Mouse (Mus musculus) olfactory bulb, adult 2 months (tissue): ENCODE data around the gene Ppp1r8. TPM values are rescaled to one million over a fixed set of nuclear protein-coding genes. Genes with fewer than 3 reads are reported as not detected.

Experiments
- H3K27ac ChIP-seq: fragments of 200-500 bp; 2 replicates; pipeline ENCODE4 v1.5.1; 2012; ENCODE audit warnings: low read depth, low read length; ENCODE audit not compliant: insufficient read depth
- H3K4me1 ChIP-seq: fragments of 200-500 bp; 2 replicates; pipeline ENCODE4 v1.6.1; 2012; ENCODE audit warnings: low read length; ENCODE audit not compliant: control insufficient read depth, insufficient read depth
- H3K4me3 ChIP-seq: fragments of 200-500 bp; 2 replicates; pipeline ENCODE4 v1.5.1; 2012; ENCODE audit warnings: mild to moderate bottlenecking, low read depth, low read length, moderate library complexity; ENCODE audit not compliant: insufficient read depth
- CTCF ChIP-seq: fragments of 200-500 bp; IDR thresholded peaks from 2 replicates; pipeline ENCODE4 v1.5.1; 2012; ENCODE audit warnings: low read depth, mild to moderate bottlenecking, low read length, moderate library complexity; ENCODE audit not compliant: insufficient read depth
- POLR2A ChIP-seq: fragments of 200-500 bp; IDR thresholded peaks from 2 replicates; pipeline ENCODE4 v1.6.1; 2012; ENCODE audit warnings: mild to moderate bottlenecking, low read depth, low read length, moderate library complexity; ENCODE audit not compliant: insufficient read depth
- WGBS: fragments of 180-500 bp; shearing (Covaris S2); methylation state at CpG from one replicate; pipeline ENCODE4 v1.1.7; 2018; 5-methylcytosine and 5-hydroxymethylcytosine counted together
- polyA plus RNA-seq: library from polyadenylated mRNA; stranded (reverse); fragments of >200 nt; gene quantifications from 2 replicates; pipeline ENCODE4 v1.2.4, GENCODE M21; 2012; ENCODE audit warnings: low replicate concordance; ENCODE audit not compliant: missing spikeins, insufficient read depth, insufficient read length

Gene Ppp1r8
- polyA plus RNA-seq, 1 experiment: not detected

DNA sequence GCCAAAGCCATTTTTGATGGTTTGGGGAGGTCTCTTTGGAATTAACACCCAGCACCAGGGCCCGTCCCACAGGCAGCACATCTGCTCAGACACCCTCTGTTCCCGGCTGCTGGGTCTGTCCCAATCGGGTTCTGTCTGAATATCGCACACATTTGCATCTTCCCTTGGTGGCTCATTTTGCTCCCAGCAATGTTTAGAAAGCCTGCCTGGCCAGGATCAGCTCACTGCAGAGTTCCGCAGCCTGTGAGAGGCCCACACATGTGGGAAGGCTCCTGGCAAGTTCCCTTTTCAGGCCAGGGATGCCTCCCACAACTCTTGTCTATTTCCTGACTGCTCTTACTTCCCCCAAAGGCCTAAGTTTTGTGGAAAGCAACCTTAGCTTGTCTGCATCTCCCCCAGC, 33.3 kb downstream of the Ppp1r8 start:
- Histone ChIP-seq H3K4me3 (no peak overlapping the region), H3K4me1 (no peaks in the 10 kb centered on the region), H3K27ac (no peak overlapping the region)
- WGBS: 77% methylated on average over 5 of the region's 5 CpGs
- TF ChIP-seq POLR2A (no peak), CTCF (no peak)

DNA sequence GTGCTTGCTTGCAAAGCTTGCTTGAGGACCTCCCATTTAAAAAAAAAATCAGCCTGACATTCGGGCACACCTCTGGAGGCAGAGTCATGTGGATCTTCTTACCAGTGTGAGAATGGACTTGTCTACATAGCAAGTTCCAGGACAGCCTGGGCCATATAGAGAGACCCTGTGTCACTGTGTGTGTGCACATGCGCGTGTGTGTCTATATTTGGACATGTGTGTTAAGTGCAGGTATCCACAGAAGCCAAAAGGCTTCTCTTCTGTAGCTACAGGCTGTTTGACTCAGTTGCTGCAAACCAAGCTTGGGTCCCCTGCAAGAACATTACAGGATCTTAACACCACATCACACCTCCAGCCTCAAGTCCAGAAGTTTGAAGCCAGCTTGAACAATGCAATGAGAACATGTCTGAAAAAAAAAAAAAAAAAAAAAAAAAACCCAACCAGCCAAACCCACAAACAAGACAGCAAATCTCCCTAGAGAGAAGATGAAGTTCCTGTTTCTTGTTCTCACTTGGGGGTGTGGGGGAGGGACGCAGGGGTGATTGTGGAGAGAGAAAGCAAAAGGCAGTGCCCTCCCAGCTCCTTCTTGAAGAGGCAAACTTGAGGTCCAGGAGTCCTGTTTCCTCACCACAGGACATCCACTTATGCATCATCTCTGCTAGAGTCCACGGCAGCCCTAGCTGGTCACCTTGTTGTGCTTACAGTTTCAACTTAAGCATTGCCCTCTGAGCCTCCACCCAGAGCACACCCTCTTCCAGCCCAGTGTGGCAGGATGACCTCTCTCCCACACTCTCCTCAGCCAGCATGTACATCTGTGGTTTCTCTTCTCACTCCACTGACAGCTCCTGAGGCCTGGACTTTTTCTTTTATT, 35.0 kb downstream of the Ppp1r8 start:
- H3K4me3 ChIP-seq: no peak overlapping the region
- H3K27ac ChIP-seq: no peak overlapping the region
- WGBS: 75% methylated on average over 5 of the region's 5 CpGs
- no peaks in the 10 kb centered on the region for H3K4me1 ChIP-seq
- no peak for TF ChIP-seq POLR2A
- no peak for TF ChIP-seq CTCF

DNA sequence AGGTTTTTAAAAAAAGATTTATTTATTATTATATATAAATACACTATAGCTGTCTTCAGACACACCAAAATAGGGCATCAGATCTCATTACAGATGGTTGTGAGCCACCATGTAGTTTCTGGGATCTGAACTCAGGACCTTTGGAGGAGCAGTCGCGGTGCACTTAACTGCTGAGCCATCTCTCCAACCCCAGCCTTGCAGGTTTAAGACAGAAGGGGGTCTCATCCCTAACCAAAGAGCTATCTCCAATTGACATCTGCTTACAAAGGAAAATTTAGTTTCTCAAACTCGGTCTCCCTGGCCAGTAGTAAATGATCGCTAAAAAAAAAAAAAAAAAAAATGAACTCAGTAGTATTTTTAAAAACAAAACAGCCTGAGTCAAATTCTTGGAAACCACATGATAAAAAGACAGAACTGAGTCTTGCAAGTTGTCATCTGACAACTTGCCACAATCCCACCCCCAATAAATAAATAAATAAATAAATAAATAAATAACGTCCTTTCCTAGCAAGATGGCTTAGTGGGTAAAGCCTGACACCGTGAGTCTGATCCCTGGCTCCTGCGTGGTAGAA, 36.3 kb downstream of the Ppp1r8 start:
- no peak for TF ChIP-seq POLR2A
- TF ChIP-seq CTCF: no peak
- Histone ChIP-seq H3K4me1 (no peaks in the 10 kb centered on the region), H3K4me3 (no peak overlapping the region), H3K27ac (no peak overlapping the region)
- 91% methylated on average over 7 of the region's 7 CpGs for WGBS

DNA sequence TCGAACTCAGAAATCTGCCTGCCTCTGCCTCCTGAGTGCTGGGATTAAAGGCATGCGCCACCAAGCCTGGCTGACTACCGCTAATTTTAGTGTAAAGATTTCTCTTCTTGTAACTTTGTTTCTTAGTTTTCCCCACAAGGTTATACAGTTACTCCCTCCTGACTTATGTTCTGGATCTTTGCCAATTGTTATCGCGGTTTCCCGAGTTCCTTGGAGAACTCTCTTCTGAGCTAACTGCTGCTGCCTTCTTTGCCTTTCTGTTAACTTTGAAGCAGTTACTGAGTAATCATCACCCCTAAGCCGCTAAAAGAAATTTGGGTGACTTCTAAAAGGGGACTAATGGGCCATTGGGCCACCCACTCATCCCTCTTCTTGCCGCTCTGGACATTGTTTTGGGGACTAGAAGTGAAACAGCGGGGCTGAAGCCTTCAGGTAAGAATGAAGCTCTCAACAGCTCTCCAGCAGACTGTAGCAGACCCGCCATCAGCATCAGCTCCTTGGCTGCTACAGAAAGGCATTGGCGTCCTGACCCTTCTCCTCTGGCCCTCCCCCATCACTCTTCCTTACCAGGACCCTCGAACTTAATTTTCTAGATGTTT, 37.3 kb downstream of the Ppp1r8 start:
- TF ChIP-seq POLR2A (no peak), CTCF (no peak)
- no peak overlapping the region for H3K4me3 ChIP-seq
- H3K27ac ChIP-seq: no peak overlapping the region
- H3K4me1 ChIP-seq: no peaks in the 10 kb centered on the region
- WGBS: 84% methylated on average over 12 of the region's 12 CpGs

DNA sequence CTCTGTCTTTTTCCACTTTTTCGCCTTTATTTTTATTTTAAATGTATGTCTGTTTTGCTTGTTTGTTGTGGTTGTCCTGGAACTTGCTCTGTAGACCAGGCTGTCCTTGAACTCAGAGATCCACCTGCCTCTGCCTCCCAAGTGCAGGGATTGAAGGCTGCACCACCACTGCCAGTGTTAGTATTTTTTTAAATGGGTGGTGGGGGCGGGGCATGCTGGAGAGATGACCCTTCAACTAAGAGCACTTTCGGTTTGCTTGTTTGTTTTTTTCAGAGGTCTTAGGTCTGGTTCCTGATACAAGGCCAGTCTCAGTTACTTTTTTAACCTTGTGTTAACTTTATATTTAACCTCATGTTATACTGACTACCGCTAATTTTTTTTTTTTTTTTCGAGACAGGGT, 37.8 kb downstream of the Ppp1r8 start:
- no peak overlapping the region for H3K4me3 ChIP-seq
- no peaks in the 10 kb centered on the region for H3K4me1 ChIP-seq
- 80% methylated on average over 5 of the region's 5 CpGs for WGBS
- TF ChIP-seq POLR2A (no peak), CTCF (no peak)
- H3K27ac ChIP-seq: no peak overlapping the region

DNA sequence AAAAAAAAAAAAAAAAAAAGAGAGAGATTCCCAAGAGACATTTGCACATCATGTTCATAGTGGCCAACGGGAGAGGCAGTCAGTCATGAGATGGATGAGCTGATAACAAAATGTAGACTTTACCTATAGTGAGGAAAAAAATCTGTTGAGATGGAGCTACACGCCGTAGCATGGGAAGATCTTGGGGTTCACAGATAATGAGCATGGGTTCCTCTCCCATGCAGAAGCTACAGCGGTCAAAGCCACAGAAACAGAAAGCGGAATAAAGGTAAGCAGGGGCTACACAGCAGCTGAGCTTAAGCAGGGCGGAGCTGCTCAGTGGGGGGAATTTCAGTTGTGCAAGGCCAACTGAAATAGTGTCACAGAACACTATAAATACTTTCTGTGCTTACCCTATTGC, 38.6 kb downstream of the Ppp1r8 start:
- TF ChIP-seq POLR2A: no peak
- no peak for TF ChIP-seq CTCF
- Histone ChIP-seq H3K27ac (no peak overlapping the region), H3K4me1 (no peaks in the 10 kb centered on the region), H3K4me3 (no peak overlapping the region)
- WGBS: 92% methylated on average over 6 of the region's 6 CpGs

DNA sequence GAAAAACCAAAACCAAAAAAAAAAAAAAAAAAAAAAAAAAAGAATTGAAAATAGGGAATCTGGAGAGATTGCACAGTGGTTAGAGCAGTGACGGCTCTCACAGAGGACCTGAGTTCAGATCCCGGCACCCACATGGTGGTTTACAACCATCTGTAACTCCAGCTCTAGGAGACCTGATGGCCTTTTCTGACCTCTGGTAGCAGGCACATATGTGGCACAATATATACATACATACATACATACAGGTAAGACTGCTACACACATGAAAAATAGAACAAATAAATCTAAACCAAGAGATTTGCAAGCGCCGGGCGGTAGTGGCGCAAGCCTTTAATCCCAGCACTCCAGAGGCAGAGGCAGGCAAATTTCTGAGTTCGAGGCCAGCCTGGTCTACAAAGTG, 39.1 kb downstream of the Ppp1r8 start:
- no peaks in the 10 kb centered on the region for H3K4me1 ChIP-seq
- TF ChIP-seq CTCF: no peak
- TF ChIP-seq POLR2A: no peak
- 97% methylated on average over 7 of the region's 7 CpGs for WGBS
- H3K27ac ChIP-seq: no peak overlapping the region
- no peak overlapping the region for H3K4me3 ChIP-seq

DNA sequence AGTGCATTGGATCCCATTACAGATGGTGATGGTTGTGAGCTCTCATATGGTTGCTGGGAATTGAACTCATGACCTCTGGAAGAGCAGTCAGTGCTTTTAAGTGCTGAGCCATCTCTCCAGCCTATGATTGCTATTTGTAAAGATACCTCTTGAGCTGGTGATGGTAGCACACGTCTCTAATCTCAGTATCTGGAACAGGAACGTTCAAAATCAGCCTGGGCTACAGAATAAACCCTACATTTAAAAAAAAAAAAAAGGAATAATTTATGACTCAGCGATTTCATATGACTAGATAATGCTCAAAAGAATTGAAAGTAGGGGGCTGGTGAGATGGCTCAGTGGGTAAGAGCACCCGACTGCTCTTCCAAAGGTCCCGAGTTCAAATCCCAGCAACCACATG, 39.8 kb downstream of the Ppp1r8 start:
- Histone ChIP-seq H3K27ac (no peak overlapping the region), H3K4me3 (no peak overlapping the region), H3K4me1 (no peaks in the 10 kb centered on the region)
- WGBS: 86% methylated on average over 5 of the region's 5 CpGs
- no peak for TF ChIP-seq POLR2A
- no peak for TF ChIP-seq CTCF

DNA sequence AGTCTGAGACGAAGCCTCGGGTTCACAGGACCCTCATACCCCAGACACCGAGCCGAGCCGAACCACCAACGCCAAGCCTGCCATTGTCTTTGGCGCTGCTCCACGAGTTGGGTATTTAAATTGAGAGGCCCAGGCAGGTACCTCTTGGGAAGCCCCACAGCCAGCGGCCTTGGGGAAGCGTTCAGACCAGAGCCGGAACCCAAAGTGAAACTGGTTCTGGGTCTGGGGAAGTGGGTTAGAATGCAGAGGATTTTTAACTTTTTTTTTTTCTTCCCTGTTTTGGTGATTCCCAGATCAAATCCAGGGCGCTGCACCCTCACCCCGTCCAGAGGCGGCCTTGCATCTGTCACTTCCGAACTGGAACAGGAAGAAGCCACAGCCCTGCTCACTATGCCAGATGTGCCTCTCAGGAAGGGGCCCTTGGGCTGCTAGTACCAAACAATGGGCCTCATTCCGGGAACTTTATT, 40.8 kb downstream of the Ppp1r8 start:
- 73% methylated on average over 16 of the region's 16 CpGs for WGBS
- no peak overlapping the region for H3K27ac ChIP-seq
- H3K4me3 ChIP-seq: no peak overlapping the region
- no peaks in the 10 kb centered on the region for H3K4me1 ChIP-seq
- no peak for TF ChIP-seq POLR2A
- no peak for TF ChIP-seq CTCF
